14 mouse cellular contexts compared by ENCODE assay signal in genomic region chr4:151637348-151637747, GRCm38 (mm10).
DNase-seq lines count a peak whose midpoint lies in the region; ATAC-seq lines count a peak whose summit lies in the region.
"Had no signal": no experiment of that assay in that cellular context is flagged by ENCODE, and none has a peak within 500 bp of the region (broad histone marks: within the 10 kb centered on the region; RNA-seq: fewer than 3 reads in every experiment).

No protein-coding gene starts in this region.

- peak; percentile 1 for DNase-seq in adrenal gland, adult 8-10 months
- DNase-seq in adrenal gland, postnatal 4 days (ENCODE audit: low spot score in 2 of 2), result no peak
- no peak for DNase-seq in hindbrain, embryonic 10.5 days (ENCODE audit: low spot score)
- DNase-seq in neural tube, embryonic 10.5 days (ENCODE audit: extremely low spot score, low spot score), result no peak
- no peak for DNase-seq in embryo, embryonic 9.5 days (ENCODE audit: extremely low spot score)
- DNase-seq: cerebellum, adult 8-10 months; liver, embryonic 13.5 days; right cerebral cortex, postnatal 25 days; thymus, postnatal 4 days had no signal

- 0 out of 2 replicates have a peak overlapping the region, but pooled peaks have one; percentile 19 for H3K9ac ChIP-seq in hindbrain, embryonic 13.5 days
- H3K9ac ChIP-seq in neural tube, embryonic 12.5 days, result no peak overlapping the region
- 0 out of 2 replicates have a peak overlapping the region, but pooled peaks have one; percentile 21 for H3K9ac ChIP-seq in neural tube, embryonic 14.5 days (replicated peaks; ENCODE audit: low read depth, low read length)
- H3K9ac ChIP-seq: forebrain, embryonic 13.5 days; liver, embryonic 13.5 days had no signal

- peak overlapping the region; percentile 37; the same call in 1 of the 2 replicates for H3K27ac ChIP-seq in hindbrain, embryonic 13.5 days
- no peak overlapping the region; the same call in 1 of the 2 replicates for H3K27ac ChIP-seq in hindbrain, embryonic 10.5 days
- H3K27ac ChIP-seq in neural tube, embryonic 12.5 days, result no peak overlapping the region
- peak overlapping the region; percentile 46; the same call in 1 of the 2 replicates for H3K27ac ChIP-seq in neural tube, embryonic 14.5 days (ENCODE audit: low read depth, low read length)
- H3K27ac ChIP-seq: forebrain, embryonic 13.5 days; liver, embryonic 13.5 days had no signal

- ATAC-seq in hindbrain, embryonic 13.5 days (ENCODE audit: low FRiP score), result no peak
- no peak for ATAC-seq in neural tube, embryonic 12.5 days (ENCODE audit: low FRiP score, low read depth)
- no peak for ATAC-seq in neural tube, embryonic 14.5 days (ENCODE audit: low read depth)
- ATAC-seq: activated CD4-positive, CD25-positive, alpha-beta regulatory T cell, adult 4 months; forebrain, embryonic 13.5 days had no signal

- 52% methylated on average over 9 of the region's 9 CpGs for WGBS in hindbrain, embryonic 13.5 days
- 58% methylated on average over 9 of the region's 9 CpGs for WGBS in hindbrain, embryonic 10.5 days
- 58% methylated on average over 9 of the region's 9 CpGs for WGBS in neural tube, embryonic 12.5 days
- 60% methylated on average over 9 of the region's 9 CpGs for WGBS in neural tube, embryonic 14.5 days

- peaks cover 47% of the 10 kb centered on the region for H3K4me1 ChIP-seq in hindbrain, embryonic 13.5 days (replicated peaks)
- peaks cover 20% of the 10 kb centered on the region for H3K4me1 ChIP-seq in hindbrain, embryonic 10.5 days (replicated peaks)
- peaks cover 20% of the 10 kb centered on the region for H3K4me1 ChIP-seq in neural tube, embryonic 12.5 days
- H3K4me1 ChIP-seq in neural tube, embryonic 14.5 days (ENCODE audit: control insufficient read depth, insufficient read depth, low read length), result peaks cover 14% of the 10 kb centered on the region; the same call in 1 of the 2 replicates
- H3K4me1 ChIP-seq: liver, embryonic 13.5 days had no signal

- H3K9me3 ChIP-seq in hindbrain, embryonic 13.5 days, result no peaks in the 10 kb centered on the region
- H3K9me3 ChIP-seq in hindbrain, embryonic 10.5 days, result no peaks in the 10 kb centered on the region
- H3K9me3 ChIP-seq in neural tube, embryonic 12.5 days, result no peaks in the 10 kb centered on the region
- H3K9me3 ChIP-seq in neural tube, embryonic 14.5 days (ENCODE audit: control insufficient read depth, low read length), result no peaks in the 10 kb centered on the region
- H3K9me3 ChIP-seq: forebrain, embryonic 13.5 days; liver, embryonic 13.5 days had no signal

- no peaks in the 10 kb centered on the region for H3K36me3 ChIP-seq in hindbrain, embryonic 13.5 days
- H3K36me3 ChIP-seq in hindbrain, embryonic 10.5 days, result no peaks in the 10 kb centered on the region
- no peaks in the 10 kb centered on the region for H3K36me3 ChIP-seq in neural tube, embryonic 12.5 days
- no peaks in the 10 kb centered on the region for H3K36me3 ChIP-seq in neural tube, embryonic 14.5 days (ENCODE audit: control insufficient read depth, insufficient read depth, low read length)
- H3K36me3 ChIP-seq: liver, embryonic 13.5 days had no signal

- no peak overlapping the region for H3K4me3 ChIP-seq in hindbrain, embryonic 13.5 days
- H3K4me3 ChIP-seq in hindbrain, embryonic 10.5 days, result no peak overlapping the region
- H3K4me3 ChIP-seq in neural tube, embryonic 12.5 days, result no peak overlapping the region
- H3K4me3 ChIP-seq in neural tube, embryonic 14.5 days (ENCODE audit: low read depth, low read length), result no peak overlapping the region
- H3K4me3 ChIP-seq: forebrain, embryonic 13.5 days; liver, embryonic 13.5 days had no signal

- H3K4me2 ChIP-seq in hindbrain, embryonic 13.5 days, result no peak overlapping the region
- H3K4me2 ChIP-seq in neural tube, embryonic 12.5 days (replicated peaks), result 0 out of 2 replicates have a peak overlapping the region, but pooled peaks have one; percentile 0
- no peak overlapping the region for H3K4me2 ChIP-seq in neural tube, embryonic 14.5 days (ENCODE audit: low read depth, low read length)
- H3K4me2 ChIP-seq: forebrain, embryonic 13.5 days; liver, embryonic 13.5 days had no signal

- H3K27me3 ChIP-seq in hindbrain, embryonic 13.5 days, result no peaks in the 10 kb centered on the region
- H3K27me3 ChIP-seq in hindbrain, embryonic 10.5 days (ENCODE audit: insufficient read depth, poor library complexity, severe bottlenecking), result no peaks in the 10 kb centered on the region
- no peaks in the 10 kb centered on the region for H3K27me3 ChIP-seq in neural tube, embryonic 12.5 days (replicated peaks)
- H3K27me3 ChIP-seq in neural tube, embryonic 14.5 days (ENCODE audit: control insufficient read depth, insufficient read depth, low read length), result no peaks in the 10 kb centered on the region
- H3K27me3 ChIP-seq: liver, embryonic 13.5 days had no signal

Comparison
In these comparisons a context has a peak if more than half of its experiments do, and no peak if none do; other contexts are left out.
1. H3K27ac ChIP-seq: peak in hindbrain, embryonic 13.5 days (single experiment) and neural tube, embryonic 14.5 days (single experiment); none in hindbrain, embryonic 10.5 days (single experiment) and neural tube, embryonic 12.5 days (single experiment).